Mouse (Mus musculus): Measurements from ENCODE around the gene Pum2.

- no peak for TF ChIP-seq FLI1 (IDR thresholded peaks at IDR 0.05; ENCODE audit: low read length)
- TF ChIP-seq GATA1 (IDR thresholded peaks at IDR 0.05; ENCODE audit: borderline replicate concordance, low read length): no peak
These were observed 12.2 kb upstream of the Pum2 start for GRCm38 (mm10) chr12:8661747-8662146.

All from megakaryocyte, embryonic 14.5 days (primary cell).